Mouse (Mus musculus) heart, adult 11 months (tissue): ENCODE measurements at regions not wholly inside any gene's neighbourhood (a gene's known extent, or its start where the extent isn't known, plus 50 kb on each side); places are given as distances from the start of the nearest gene placed in this dataset.

Experiments used
- DNase-seq: peaks from one replicate; pipeline ENCODE4 v3.0.0; 2022

- DNase-seq = peak; percentile 40
These were observed 55.5 kb downstream of the Zfp281 start for GRCm38 (mm10) chr1:136680173-136680572.

GRCm38 (mm10) chr1:136682311-136682710, 57.6 kb downstream of the Zfp281 start:
- DNase-seq = peak; percentile 89

DNA sequence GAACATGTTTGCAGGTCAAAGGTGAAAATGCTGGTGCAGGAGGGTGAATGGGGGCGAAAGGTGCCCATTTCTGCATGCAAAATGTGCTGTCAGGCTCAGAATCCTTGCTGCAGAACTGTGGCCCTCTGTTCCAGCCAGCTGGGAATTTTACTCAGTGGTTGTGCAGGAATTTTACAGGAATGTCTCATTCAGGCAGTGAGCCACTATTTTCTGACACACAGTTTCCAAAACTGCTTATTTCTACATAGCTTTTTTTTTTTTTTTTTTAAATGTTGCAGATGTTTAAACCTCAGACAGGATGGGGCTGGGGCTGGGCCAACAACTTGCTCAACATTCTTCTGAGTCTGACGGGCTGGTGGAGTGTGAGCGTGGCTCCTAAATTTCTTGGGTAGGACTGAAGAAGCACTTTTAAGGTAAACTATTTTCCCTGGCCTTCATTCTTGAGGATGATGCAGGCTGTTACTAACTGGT, 58.4 kb downstream of the Zfp281 start:
- peak; percentile 98 for DNase-seq

DNA sequence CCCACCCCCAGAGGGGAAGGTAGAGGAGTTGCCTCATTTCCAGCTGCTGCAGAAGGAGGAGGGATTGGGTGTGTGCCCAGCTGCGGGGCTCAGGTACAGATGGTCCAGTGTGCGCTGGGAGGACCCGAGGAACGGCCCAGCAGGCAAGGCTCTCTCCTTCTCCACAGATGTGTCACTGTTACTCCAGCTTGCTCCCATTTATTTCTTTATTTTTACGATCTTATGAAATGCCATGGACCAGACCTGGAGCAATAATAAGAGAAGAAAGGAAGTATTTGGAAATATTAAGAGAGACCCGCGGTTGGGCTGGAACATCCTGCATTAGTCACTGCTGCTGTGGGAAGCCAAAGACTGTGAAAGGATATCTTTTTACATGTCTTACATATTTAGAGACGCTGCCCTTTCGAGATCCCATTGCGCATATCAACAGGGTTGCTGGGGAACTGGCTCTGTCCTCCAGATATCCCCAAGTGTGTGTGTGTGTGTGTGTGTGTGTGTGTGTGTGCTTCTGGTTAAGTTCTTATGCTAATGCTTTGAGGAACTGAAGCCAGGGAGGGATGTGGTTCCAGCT, 58.9 kb downstream of the Zfp281 start:
- peak; percentile 98 for DNase-seq

DNA sequence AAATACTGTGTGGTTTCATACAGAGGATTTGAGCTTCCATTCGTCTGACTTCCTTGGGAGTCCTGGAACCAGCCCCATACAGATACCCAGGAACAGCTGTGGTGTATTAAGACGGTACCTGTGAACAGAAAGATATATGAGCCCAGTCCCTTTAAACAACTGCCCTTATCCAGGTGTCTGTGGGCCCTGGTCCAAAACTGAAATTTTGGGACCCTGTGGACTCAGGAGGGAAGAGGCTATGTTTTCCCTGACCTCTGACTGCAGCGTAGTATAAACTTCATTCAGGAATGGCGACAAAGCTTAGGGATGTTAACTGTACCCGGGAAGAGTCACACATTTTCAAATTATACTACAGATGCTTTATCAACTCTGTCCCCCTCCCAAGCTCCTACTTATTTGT, 59.8 kb downstream of the Zfp281 start:
- DNase-seq = peak; percentile 90

DNA sequence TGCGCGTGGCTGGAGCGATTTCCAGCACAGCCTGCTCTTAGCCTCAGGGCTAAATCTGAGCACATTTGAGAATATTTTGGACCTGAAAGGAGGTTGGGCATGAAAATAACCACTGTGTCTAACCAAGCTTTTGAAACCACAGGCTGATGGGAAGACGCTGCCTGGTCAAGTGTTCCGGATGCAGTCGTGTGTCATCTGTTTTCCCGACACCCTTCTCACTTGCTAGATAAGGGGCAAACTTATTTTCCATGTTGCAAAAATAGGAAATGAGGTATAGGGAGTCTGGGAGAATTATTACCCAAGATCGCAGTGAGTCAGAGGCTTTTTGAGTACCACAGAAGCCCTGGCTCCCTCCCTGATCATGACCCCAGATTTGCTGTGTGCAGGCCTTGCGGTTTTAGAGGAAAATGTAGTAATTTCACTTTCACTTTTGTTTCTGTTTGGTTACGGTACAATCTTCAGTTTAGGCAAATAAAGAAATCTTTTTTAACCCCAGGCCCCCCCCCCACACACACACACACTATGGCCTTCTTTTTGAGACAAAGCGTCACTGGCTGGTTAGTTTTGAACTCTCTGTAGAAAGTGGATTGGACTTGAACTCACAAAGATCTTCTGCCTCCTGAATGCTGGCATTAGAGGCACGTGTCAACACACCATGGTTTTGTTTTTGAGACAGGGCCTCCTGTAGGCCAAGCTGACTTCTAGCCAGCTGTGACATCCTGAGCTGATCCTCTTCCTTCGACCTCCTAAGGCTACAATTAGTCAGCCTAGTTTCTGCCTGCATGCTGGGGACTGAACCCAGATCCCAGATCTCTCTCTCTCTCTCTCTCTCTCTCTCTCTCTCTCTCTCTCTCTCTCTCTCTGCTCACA, 60.7 kb downstream of the Zfp281 start:
- DNase-seq = peak; percentile 97

- peak; percentile 84 for DNase-seq
These were observed 61.8 kb downstream of the Zfp281 start for GRCm38 (mm10) chr1:136686467-136686866.

GRCm38 (mm10) chr1:136690068-136690467, 65.4 kb downstream of the Zfp281 start:
- DNase-seq = no peak

GRCm38 (mm10) chr1:136693421-136693820, 68.7 kb downstream of the Zfp281 start:
- DNase-seq = no peak

DNA sequence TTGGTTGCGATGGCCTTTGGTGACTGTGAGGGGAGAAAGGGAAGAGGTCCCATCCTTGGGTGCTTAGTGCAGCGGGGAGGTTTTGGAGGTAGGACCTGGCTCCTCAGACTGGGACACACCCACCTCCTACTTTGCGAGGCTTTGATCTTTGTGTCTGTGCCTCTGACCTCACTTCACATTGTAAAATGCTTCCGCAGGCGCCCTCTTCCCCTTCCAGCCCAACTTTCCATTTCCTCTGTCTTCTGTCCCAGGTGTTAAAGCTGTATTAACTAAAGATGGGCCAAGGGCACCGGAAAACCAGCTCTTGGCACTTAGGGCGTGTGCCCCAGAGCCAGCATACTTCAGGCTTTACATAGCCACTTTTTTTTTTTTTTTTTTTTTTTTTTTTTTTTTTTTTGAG, 70.3 kb downstream of the Zfp281 start:
- DNase-seq = peak; percentile 92

DNA sequence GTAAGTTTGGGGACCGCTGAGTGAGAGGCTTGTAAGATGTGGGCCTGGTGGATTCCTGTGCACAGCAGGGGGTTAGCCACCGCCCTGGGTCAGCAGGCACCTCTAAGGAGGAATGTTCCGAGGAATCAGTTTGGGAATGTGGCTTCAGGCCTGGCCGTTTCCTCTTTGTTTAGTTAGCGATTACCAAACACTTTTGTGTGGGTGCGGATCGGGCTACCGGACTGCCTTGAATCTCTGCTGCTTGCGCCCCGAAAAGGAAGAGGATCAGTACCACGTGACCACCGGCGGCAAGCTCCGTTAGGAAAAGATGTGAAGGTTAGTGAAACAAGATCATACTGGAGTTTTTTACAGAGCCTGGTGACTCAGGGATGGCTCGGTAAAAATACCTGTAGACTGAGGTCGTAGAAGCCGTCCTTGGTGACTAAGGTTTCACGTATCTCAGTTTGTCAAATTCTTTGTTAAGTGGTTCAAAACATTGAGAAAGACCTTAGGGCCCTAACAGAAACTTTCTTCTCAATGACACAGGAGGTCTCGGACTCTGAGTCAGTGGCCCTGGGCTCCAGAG, 71.5 kb downstream of the Zfp281 start:
- DNase-seq = peak; percentile 94

DNA sequence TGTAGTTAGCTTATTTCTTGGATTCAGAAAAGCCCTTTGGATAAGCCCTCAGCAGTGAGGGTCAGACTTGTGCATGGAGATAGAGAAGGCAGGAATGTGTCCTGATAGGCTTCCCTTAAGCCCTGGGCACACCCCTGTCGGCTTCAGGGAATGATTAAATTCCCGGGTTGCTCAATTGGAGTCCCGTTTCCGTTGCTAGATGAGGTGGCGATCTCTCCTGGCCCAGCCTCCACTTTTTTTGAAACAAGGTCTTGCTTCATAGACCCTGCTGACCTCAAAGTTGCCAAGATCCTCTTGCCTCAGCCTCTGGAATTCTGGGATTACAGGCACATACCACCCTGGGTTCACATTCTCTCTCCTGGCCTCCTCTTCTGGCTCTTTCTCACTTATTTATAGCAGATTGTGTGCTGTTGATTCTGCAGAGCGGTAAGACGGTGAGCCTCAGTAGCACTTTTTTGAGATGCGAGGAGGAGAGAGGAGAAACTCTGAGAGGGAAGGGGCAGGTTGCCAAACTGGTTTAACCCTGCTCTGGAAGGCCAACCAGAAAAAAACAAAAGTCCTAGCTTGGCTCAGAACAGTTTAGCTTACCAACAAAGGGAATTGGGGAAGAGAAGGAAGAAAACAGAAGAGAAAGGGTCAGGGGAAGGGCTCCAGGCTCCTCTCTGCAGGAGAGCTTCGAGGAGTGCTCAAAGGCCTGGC, 73.9 kb downstream of the Zfp281 start:
- peak; percentile 97 for DNase-seq

DNA sequence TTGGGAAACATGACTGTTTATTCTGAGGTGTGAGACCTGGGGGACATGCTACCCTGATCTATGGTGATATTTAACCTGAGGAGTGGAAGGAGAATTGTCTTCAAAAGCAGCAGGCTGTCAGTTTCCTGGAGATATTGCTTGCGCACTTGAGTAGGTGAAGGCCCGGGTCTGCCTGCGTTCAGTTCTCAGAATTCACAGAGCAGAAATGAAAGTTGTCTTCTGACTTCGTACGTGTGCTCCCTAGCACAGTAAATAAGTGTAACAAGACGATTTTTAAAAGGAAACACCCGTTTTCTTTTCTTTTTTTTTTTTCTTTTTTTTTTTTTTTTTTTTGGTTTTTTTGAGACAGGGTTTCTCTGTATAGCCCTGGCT, 74.4 kb downstream of the Zfp281 start:
- DNase-seq = no peak

DNA sequence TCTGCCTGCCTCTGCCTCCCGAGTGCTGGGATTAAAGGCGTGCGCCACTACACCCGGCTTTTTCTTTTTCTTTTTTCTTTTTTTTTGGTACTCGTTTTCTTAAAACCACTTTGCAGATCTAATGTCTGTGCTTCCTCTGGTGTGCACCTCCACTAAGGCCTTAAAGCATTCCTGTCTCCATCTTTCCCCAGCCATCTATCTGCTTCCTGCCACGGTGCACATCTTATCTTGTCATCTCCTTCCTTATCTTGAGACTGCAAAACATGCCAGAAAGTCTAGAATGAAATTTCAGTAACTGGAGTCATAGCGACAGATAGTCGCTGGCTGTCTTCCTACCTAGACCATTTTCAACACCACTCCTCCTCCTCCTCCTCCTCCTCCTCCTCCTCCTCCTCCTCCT, 74.9 kb downstream of the Zfp281 start:
- no peak for DNase-seq

DNA sequence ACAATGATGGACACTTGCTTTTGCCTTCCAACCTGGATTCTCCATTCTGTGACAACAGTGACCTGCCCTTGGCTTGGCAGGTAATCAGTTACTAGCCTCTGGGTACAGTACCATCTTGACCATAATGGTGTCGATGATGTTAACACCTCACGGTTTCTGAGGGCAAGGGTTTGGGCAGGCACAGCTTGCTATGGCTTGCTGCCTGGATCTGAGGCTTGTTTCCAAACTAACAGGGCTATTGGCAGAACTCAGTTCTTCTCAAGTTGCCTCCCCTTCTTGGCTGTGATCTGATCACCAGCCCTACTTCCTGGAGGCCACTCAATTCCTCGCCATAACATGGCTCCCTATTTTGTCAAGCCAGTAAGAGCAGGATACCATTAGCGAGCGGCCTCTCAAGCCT, 79.4 kb downstream of the Zfp281 start:
- DNase-seq = peak; percentile 86

DNA sequence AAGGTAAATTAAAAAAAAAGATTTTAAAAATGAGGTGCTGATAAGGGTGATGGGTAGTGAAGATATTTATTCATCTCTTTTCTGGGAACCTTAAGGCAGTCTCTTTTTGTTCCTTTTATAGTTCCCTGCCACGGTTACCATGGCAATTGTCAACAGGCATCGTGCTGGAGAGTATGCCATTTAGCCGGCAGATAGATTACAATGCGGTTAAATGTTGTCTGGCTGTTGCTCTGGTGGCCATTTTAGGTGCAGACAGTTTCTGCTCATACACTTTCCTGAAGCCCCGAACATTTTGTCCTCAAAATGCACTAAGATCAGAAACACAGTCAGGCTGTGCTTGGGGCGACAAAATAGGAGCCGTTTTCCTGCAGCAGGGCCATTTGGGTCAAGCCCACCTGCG, 81.8 kb downstream of the Zfp281 start:
- DNase-seq = no peak

DNA sequence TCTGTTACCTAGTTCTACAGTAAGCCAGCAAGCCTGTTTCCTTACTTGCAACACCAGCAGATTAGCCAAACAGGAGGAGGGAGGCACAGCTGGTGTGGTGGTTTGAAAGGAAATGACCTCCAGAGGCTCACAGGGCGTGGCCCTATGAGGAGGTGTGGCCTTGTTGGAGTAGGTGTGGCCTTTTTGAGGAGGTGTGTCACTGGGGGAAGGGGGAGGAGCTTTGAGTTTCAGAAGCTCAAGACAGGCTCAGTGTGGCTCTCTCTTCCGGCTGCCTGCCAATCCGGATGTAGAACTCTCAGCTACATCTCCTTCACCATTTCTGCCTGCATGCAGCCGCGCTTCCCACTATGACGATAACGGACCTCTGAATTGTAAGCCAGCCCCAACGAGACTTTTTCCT, 82.7 kb downstream of the Zfp281 start:
- DNase-seq = peak; percentile 94

DNA sequence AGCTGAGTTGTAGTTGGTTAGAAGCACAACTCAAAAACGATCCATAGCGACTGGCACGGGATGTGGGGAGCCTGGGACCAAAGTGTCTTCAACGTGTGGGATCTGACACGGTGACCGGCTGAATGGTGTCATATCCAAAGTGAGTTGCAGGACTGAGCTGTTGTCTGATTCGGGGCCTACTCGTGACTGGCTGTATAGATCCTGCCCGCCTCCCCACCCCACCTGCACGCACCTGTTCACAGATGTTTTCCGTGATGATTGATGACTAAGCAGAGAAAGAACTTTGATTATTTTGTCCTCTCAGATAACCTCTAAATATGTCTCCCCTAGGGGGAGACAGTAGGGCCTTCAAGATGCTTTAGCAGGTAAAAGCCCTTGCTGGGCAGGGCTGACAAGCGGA, 83.2 kb downstream of the Zfp281 start:
- peak; percentile 89 for DNase-seq

GRCm38 (mm10) chr1:136710196-136710595, 85.5 kb downstream of the Zfp281 start:
- no peak for DNase-seq

GRCm38 (mm10) chr1:136711243-136711642, 86.5 kb downstream of the Zfp281 start:
- DNase-seq = peak; percentile 86

GRCm38 (mm10) chr1:136714077-136714476, 89.4 kb downstream of the Zfp281 start:
- no peak for DNase-seq

DNA sequence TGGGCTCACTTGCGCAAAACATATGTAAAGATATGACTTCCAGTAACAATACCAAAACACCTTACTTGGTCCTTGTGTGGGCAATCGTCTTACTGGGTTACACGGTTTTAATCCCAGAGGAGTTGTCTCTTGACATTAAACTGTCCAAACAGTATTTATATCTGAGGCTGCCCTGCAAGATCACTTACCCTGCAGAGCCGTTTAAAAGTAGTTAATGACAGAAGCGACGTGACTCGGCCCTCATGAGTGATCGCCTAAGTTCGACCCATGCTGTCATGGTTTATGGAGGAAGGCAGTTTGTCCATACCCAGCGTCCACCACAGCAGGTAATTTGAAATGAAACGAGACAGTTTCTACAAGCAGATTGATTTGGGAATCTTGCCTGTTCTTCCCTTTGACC, 90.3 kb downstream of the Zfp281 start:
- DNase-seq = no peak

DNA sequence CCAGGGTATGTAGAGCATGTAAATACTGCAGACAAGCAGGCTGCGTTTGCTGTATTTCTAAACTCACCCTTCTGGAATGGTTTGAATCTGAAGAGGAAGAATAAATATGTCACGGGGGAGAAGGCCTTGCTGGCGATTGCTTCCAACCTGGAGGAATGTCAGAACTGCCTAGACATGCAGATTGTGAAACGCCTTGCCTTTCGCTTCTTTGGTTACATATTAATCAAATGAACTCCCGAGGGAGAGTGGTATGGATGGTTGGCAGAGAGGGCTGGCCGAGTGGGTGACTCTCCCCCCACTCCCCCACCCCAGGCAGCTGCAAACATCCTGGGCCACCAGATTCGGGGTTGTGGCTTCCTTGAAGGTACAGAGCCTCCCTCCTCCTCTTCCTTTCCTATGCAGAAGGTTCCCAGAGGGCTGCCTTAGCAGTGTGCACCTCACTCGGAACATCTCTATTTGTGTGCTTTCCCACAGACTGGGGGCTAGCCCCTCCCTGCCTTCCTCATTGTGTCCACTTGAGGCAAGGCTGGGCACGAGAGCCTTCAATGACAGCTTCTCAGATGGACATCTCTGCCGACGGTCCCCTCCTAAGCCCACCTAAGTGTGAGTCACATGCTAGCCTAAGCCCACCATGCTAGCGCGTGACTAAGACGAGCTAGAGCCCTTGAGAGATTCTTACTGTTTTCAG, 93.3 kb downstream of the Zfp281 start:
- no peak for DNase-seq
